Mouse (Mus musculus) liver, embryonic 13.5 days (tissue): ENCODE data around the gene Lsr. TPM values are rescaled to one million over a fixed set of nuclear protein-coding genes. Genes with fewer than 3 reads are reported as not detected.

Source experiments
- ATAC-seq: fragments of 200-750 bp; cut with Nextera tagmentation; 2 replicates; pipeline ENCODE4 v1.8.0; 2017; ENCODE audit warnings: low read depth, mild to moderate bottlenecking, moderate number of reproducible peaks, moderate library complexity
- DNase-seq: peaks from one replicate; pipeline ENCODE4 v3.0.0; 2022
- H3K27ac ChIP-seq: fragments of 300-500 bp; sonication (generic); 2 replicates; pipeline ENCODE4 v1.5.1; 2015; ENCODE audit warnings: moderate library complexity, mild to moderate bottlenecking, inconsistent platforms
- H3K27me3 ChIP-seq: fragments of 300-500 bp; sonication (generic); 2 replicates; pipeline ENCODE4 v1.6.1; 2015; ENCODE audit warnings: mild to moderate bottlenecking, inconsistent platforms
- H3K36me3 ChIP-seq: fragments of 300-500 bp; sonication (generic); 2 replicates; pipeline ENCODE4 v1.6.1; 2015; ENCODE audit warnings: mild to moderate bottlenecking, inconsistent platforms
- H3K4me1 ChIP-seq: fragments of 300-500 bp; sonication (generic); replicated peaks from 2 replicates; pipeline ENCODE4 v1.6.1; 2015; ENCODE audit warnings: inconsistent platforms
- H3K4me2 ChIP-seq: fragments of 300-500 bp; sonication (generic); 2 replicates; pipeline ENCODE4 v1.6.1; 2015; ENCODE audit warnings: inconsistent platforms, mild to moderate bottlenecking, moderate library complexity
- H3K4me3 ChIP-seq: fragments of 300-500 bp; sonication (generic); replicated peaks from 2 replicates; pipeline ENCODE4 v1.5.1; 2015; ENCODE audit warnings: mild to moderate bottlenecking, inconsistent platforms
- H3K9ac ChIP-seq: fragments of 300-500 bp; sonication (generic); 2 replicates; pipeline ENCODE4 v1.6.1; 2015; ENCODE audit warnings: mild to moderate bottlenecking, inconsistent platforms
- H3K9me3 ChIP-seq: fragments of 300-500 bp; sonication (generic); replicated peaks from 2 replicates; pipeline ENCODE4 v1.6.1; 2016; ENCODE audit warnings: inconsistent platforms
- WGBS: fragments of 180-500 bp; shearing (Covaris S2); methylation state at CpG from one replicate; pipeline ENCODE4 v1.1.7; 2015; ENCODE audit not compliant: insufficient replicate concordance; 5-methylcytosine and 5-hydroxymethylcytosine counted together
- polyA plus RNA-seq: library from polyadenylated mRNA; unstranded; fragments of >200 nt; fragmentation: Nextera tagmentation; extraction: Ambion mirVana; gene quantifications from 2 replicates; pipeline ENCODE4 v1.2.1, GENCODE M21; 2015

The Lsr gene
- 20.9 and 22.3 TPM in 2 replicates for polyA plus RNA-seq

GRCm38 (mm10) chr7:30973251-30973500, at the start of gene Lsr:
TSS of gene Lsr (minus strand) at chr7:30973464.
- ATAC-seq (no peak), DNase-seq (no peak)
- Histone ChIP-seq H3K4me1 (peaks cover 8% of the 10 kb centered on the region), H3K36me3 (no peaks in the 10 kb centered on the region), H3K27me3 (peaks cover 22% of the 10 kb centered on the region), H3K4me2 (peak within 1 kb of the TSS; percentile 59), H3K9me3 (no peaks in the 10 kb centered on the region), H3K9ac (peak within 1 kb of the TSS; percentile 51), H3K27ac (peak within 1 kb of the TSS; percentile 9; the same call in 1 of the 2 replicates), H3K4me3 (peak within 1 kb of the TSS; percentile 52)
- WGBS: 3% methylated on average over 19 of the region's 19 CpGs

- no peak overlapping the region for H3K4me2 ChIP-seq
- 51% methylated on average over 10 of the region's 10 CpGs for WGBS
Measured at GRCm38 (mm10) chr7:31017104-31017901, 44.0 kb upstream of the Lsr start.

GRCm38 (mm10) chr7:31012971-31013370, 39.7 kb upstream of the Lsr start:
- H3K27me3 ChIP-seq: no peaks in the 10 kb centered on the region
- peaks cover 4% of the 10 kb centered on the region; the same call in 1 of the 2 replicates for H3K4me1 ChIP-seq
- ATAC-seq (no peak), DNase-seq (no peak)
- no peaks in the 10 kb centered on the region for H3K9me3 ChIP-seq
- H3K4me2 ChIP-seq: no peak overlapping the region
- 69% methylated on average over 5 of the region's 5 CpGs for WGBS
- H3K27ac ChIP-seq: no peak overlapping the region
- no peaks in the 10 kb centered on the region for H3K36me3 ChIP-seq
- no peak overlapping the region for H3K4me3 ChIP-seq
- no peak overlapping the region for H3K9ac ChIP-seq

More at GRCm38 (mm10) chr7:31017104-31017901, 44.0 kb upstream of the Lsr start:
- Histone ChIP-seq H3K36me3 (no peaks in the 10 kb centered on the region), H3K4me1 (no peaks in the 10 kb centered on the region; the same call in 1 of the 2 replicates), H3K9ac (no peak overlapping the region), H3K4me3 (no peak overlapping the region), H3K27ac (no peak overlapping the region), H3K27me3 (no peaks in the 10 kb centered on the region), H3K9me3 (no peaks in the 10 kb centered on the region)
- ATAC-seq: no peak
- DNase-seq: no peak

GRCm38 (mm10) chr7:31008889-31009288, 35.6 kb upstream of the Lsr start:
- H3K36me3 ChIP-seq: no peaks in the 10 kb centered on the region
- no peak overlapping the region for H3K27ac ChIP-seq
- no peak overlapping the region for H3K4me3 ChIP-seq
- 0 out of 2 replicates have a peak, but pooled peaks cover 4% of the 10 kb centered on the region for H3K4me1 ChIP-seq
- no peaks in the 10 kb centered on the region for H3K27me3 ChIP-seq
- no peaks in the 10 kb centered on the region for H3K9me3 ChIP-seq
- no peak for DNase-seq
- ATAC-seq: no peak
- H3K9ac ChIP-seq: no peak overlapping the region
- no peak overlapping the region for H3K4me2 ChIP-seq
- WGBS: 50% methylated on average over 3 of the region's 3 CpGs

- H3K4me3 ChIP-seq: no peak overlapping the region
- no peak overlapping the region for H3K4me2 ChIP-seq
- H3K27ac ChIP-seq: no peak overlapping the region; the same call in 1 of the 2 replicates
- DNase-seq (no peak), ATAC-seq (no peak)
- H3K9ac ChIP-seq: no peak overlapping the region
- H3K27me3 ChIP-seq: no peaks in the 10 kb centered on the region
- no peaks in the 10 kb centered on the region for H3K9me3 ChIP-seq
- H3K36me3 ChIP-seq: no peaks in the 10 kb centered on the region
- 4% methylated on average over 1 of the region's 1 CpGs for WGBS
- 0 out of 2 replicates have a peak, but pooled peaks cover 4% of the 10 kb centered on the region for H3K4me1 ChIP-seq
Measured at GRCm38 (mm10) chr7:31008175-31008574, 34.9 kb upstream of the Lsr start.

GRCm38 (mm10) chr7:31007775-31008174, 34.5 kb upstream of the Lsr start:
- H3K4me3 ChIP-seq: no peak overlapping the region
- ATAC-seq (0 out of 2 replicates have a peak, but pooled peaks have one; percentile 34), DNase-seq (no peak)
- H3K4me2 ChIP-seq: no peak overlapping the region
- no peaks in the 10 kb centered on the region for H3K27me3 ChIP-seq
- H3K4me1 ChIP-seq: 0 out of 2 replicates have a peak, but pooled peaks cover 4% of the 10 kb centered on the region
- 21% methylated on average over 1 of the region's 1 CpGs for whole genome bisulfite sequencing
- H3K9me3 ChIP-seq: no peaks in the 10 kb centered on the region
- no peaks in the 10 kb centered on the region for H3K36me3 ChIP-seq
- H3K27ac ChIP-seq: no peak overlapping the region
- H3K9ac ChIP-seq: no peak overlapping the region

GRCm38 (mm10) chr7:31002650-31003049, 29.4 kb upstream of the Lsr start:
- H3K27ac ChIP-seq: no peak overlapping the region
- no peaks in the 10 kb centered on the region for H3K27me3 ChIP-seq
- peaks cover 12% of the 10 kb centered on the region for H3K4me1 ChIP-seq
- 17% methylated on average over 8 of the region's 8 CpGs for WGBS
- DNase-seq (peak; percentile 3), ATAC-seq (peak; percentile 53)
- no peak overlapping the region for H3K9ac ChIP-seq
- H3K4me2 ChIP-seq: no peak overlapping the region
- H3K4me3 ChIP-seq: no peak overlapping the region
- H3K9me3 ChIP-seq: no peaks in the 10 kb centered on the region
- H3K36me3 ChIP-seq: no peaks in the 10 kb centered on the region

GRCm38 (mm10) chr7:31000505-31001020, 27.3 kb upstream of the Lsr start:
- DNase-seq (peak; percentile 2), ATAC-seq (no peak; the same call in 1 of the 2 replicates)
- Histone ChIP-seq H3K9ac (no peak overlapping the region), H3K27ac (no peak overlapping the region), H3K4me2 (no peak overlapping the region), H3K27me3 (no peaks in the 10 kb centered on the region), H3K4me3 (no peak overlapping the region), H3K36me3 (no peaks in the 10 kb centered on the region), H3K9me3 (no peaks in the 10 kb centered on the region), H3K4me1 (peaks cover 12% of the 10 kb centered on the region)
- WGBS: 16% methylated on average over 7 of the region's 7 CpGs

GRCm38 (mm10) chr7:30996491-30996890, 23.2 kb upstream of the Lsr start:
- no peak overlapping the region for H3K27ac ChIP-seq
- no peaks in the 10 kb centered on the region for H3K9me3 ChIP-seq
- H3K36me3 ChIP-seq: no peaks in the 10 kb centered on the region
- H3K4me1 ChIP-seq: peaks cover 10% of the 10 kb centered on the region
- no peaks in the 10 kb centered on the region for H3K27me3 ChIP-seq
- H3K4me3 ChIP-seq: no peak overlapping the region
- no peak overlapping the region for H3K9ac ChIP-seq
- H3K4me2 ChIP-seq: no peak overlapping the region
- 89% methylated on average over 2 of the region's 2 CpGs for WGBS
- ATAC-seq (no peak), DNase-seq (no peak)

- Histone ChIP-seq H3K9me3 (no peaks in the 10 kb centered on the region), H3K27me3 (no peaks in the 10 kb centered on the region), H3K36me3 (no peaks in the 10 kb centered on the region), H3K9ac (no peak overlapping the region), H3K4me2 (no peak overlapping the region), H3K4me3 (no peak overlapping the region), H3K4me1 (no peaks in the 10 kb centered on the region), H3K27ac (no peak overlapping the region)
- DNase-seq (no peak), ATAC-seq (no peak)
- 73% methylated on average over 5 of the region's 5 CpGs for WGBS
Measured at GRCm38 (mm10) chr7:30993986-30994385, 20.7 kb upstream of the Lsr start.

- WGBS: 45% methylated on average over 5 of the region's 5 CpGs
- ATAC-seq: no peak
Measured at GRCm38 (mm10) chr7:30992148-30992547, 18.9 kb upstream of the Lsr start.

More at GRCm38 (mm10) chr7:30992148-30992547, 18.9 kb upstream of the Lsr start:
- Histone ChIP-seq H3K36me3 (no peaks in the 10 kb centered on the region), H3K27me3 (no peaks in the 10 kb centered on the region), H3K4me3 (no peak overlapping the region), H3K27ac (no peak overlapping the region), H3K9ac (no peak overlapping the region), H3K4me2 (no peak overlapping the region), H3K9me3 (no peaks in the 10 kb centered on the region), H3K4me1 (no peaks in the 10 kb centered on the region)
- no peak for DNase-seq
